Mouse (Mus musculus) hindbrain, embryonic 13.5 days (tissue): Measurements from ENCODE around the gene Lztfl1. TPM values are rescaled to one million over a fixed set of nuclear protein-coding genes. Genes with fewer than 3 reads are reported as not detected.
"Not testable (repeated sequence)": the region's sequence is repeated elsewhere in the genome, so short reads cannot be mapped to it uniquely, and the experiment has no call there.

Experiments
- ATAC-seq: fragments of 200-750 bp; cut with Nextera tagmentation; 2 replicates; pipeline ENCODE4 v1.8.0; 2017; ENCODE audit warnings: moderate TSS enrichment; ENCODE audit not compliant: low FRiP score
- H3K27ac ChIP-seq: fragments of 300-500 bp; sonication (generic); 2 replicates; pipeline ENCODE4 v1.5.1; 2015; ENCODE audit warnings: inconsistent platforms, mild to moderate bottlenecking, moderate library complexity
- H3K27me3 ChIP-seq: fragments of 300-500 bp; sonication (generic); 2 replicates; pipeline ENCODE4 v1.6.1; 2015; ENCODE audit warnings: mild to moderate bottlenecking, inconsistent platforms
- H3K36me3 ChIP-seq: fragments of 300-500 bp; sonication (generic); 2 replicates; pipeline ENCODE4 v1.6.1; 2015; ENCODE audit warnings: mild to moderate bottlenecking, inconsistent platforms
- H3K4me1 ChIP-seq: fragments of 300-500 bp; sonication (generic); replicated peaks from 2 replicates; pipeline ENCODE4 v1.6.1; 2015; ENCODE audit warnings: inconsistent platforms
- H3K4me2 ChIP-seq: fragments of 300-500 bp; sonication (generic); 2 replicates; pipeline ENCODE4 v1.6.1; 2015; ENCODE audit warnings: inconsistent platforms, mild to moderate bottlenecking, moderate library complexity
- H3K4me3 ChIP-seq: fragments of 300-500 bp; sonication (generic); 2 replicates; pipeline ENCODE4 v1.5.1; 2015; ENCODE audit warnings: mild to moderate bottlenecking, inconsistent platforms
- H3K9ac ChIP-seq: fragments of 300-500 bp; sonication (generic); 2 replicates; pipeline ENCODE4 v1.6.1; 2015; ENCODE audit warnings: mild to moderate bottlenecking, inconsistent platforms
- H3K9me3 ChIP-seq: fragments of 300-500 bp; sonication (generic); 2 replicates; pipeline ENCODE4 v1.6.1; 2016; ENCODE audit warnings: inconsistent platforms
- WGBS: fragments of 180-500 bp; shearing (Covaris S2); methylation state at CpG from one replicate; pipeline ENCODE4 v1.1.7; 2015; 5-methylcytosine and 5-hydroxymethylcytosine counted together
- polyA plus RNA-seq: library from polyadenylated mRNA; unstranded; fragments of >200 nt; fragmentation: Nextera tagmentation; extraction: Ambion mirVana; gene quantifications from 2 replicates; pipeline ENCODE4 v1.2.1, GENCODE M21; 2015

Lztfl1 gene
- polyA plus RNA-seq, result 57.2 and 60.3 TPM in 2 replicates

- Histone ChIP-seq H3K4me1 (peaks cover 14% of the 10 kb centered on the region), H3K9me3 (no peaks in the 10 kb centered on the region), H3K4me3 (peak within 1 kb of the TSS; percentile 62), H3K4me2 (peak within 1 kb of the TSS; percentile 74), H3K27ac (peak within 1 kb of the TSS; percentile 69), H3K36me3 (no peaks in the 10 kb centered on the region), H3K27me3 (no peaks in the 10 kb centered on the region), H3K9ac (peak within 1 kb of the TSS; percentile 75)
- peak; percentile 100 for ATAC-seq
- WGBS, result 1% methylated on average over 52 of the region's 55 CpGs
Measured at GRCm38 (mm10) chr9:123717186-123718008, at the start of gene Lztfl1. Gene Lztfl1, minus strand, starts transcription at chr9:123717697.

DNA sequence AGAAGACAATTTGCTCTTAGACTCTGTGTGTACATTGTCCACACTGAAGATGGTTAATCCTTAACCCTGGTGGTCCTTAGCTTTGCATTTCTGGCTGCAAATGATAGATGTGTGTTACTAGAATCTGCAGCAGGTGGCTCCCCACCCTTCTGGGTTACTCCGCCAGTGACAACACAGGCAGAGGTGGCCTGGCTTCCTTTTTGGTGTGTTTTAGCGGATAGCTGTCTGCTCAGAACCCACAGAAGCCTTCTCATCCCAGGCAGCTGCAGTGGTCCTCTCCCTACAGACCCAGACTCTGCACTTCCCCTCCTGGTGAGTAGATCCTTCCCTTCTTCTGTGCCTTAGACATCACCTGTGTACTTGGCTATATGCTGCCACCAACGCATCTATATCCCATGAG is 49.5 kb upstream of the Lztfl1 start:
- H3K27me3 ChIP-seq, result no peaks in the 10 kb centered on the region
- no peak overlapping the region for H3K27ac ChIP-seq
- H3K4me1 ChIP-seq, result no peaks in the 10 kb centered on the region
- ATAC-seq, result no peak
- H3K4me3 ChIP-seq, result no peak overlapping the region
- WGBS, result 83% methylated on average over 3 of the region's 3 CpGs
- no peak overlapping the region for H3K9ac ChIP-seq
- no peak overlapping the region for H3K4me2 ChIP-seq
- H3K36me3 ChIP-seq, result no peaks in the 10 kb centered on the region
- no peaks in the 10 kb centered on the region for H3K9me3 ChIP-seq

DNA sequence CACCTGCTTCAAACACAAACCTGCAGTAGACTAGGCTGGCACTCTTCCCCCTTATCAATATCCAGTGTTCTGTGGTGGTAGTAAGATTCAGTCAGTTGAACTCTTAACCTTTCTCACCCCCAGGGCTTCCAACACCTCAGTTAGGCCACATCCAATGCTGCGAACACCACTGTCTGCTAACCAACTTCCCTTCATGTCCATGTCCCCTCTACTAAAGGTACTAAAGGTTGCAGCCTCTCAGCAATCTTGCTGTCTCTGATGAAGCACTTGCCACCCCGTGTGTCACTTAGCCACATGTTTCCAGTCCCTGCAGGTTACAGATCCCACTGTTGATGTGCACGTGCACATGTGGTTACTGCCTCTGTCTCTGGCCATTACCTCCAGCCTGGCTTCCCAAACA is 46.3 kb upstream of the Lztfl1 start:
- no peak for ATAC-seq
- Histone ChIP-seq H3K9ac (no peak overlapping the region), H3K27ac (no peak overlapping the region), H3K27me3 (no peaks in the 10 kb centered on the region), H3K4me3 (no peak overlapping the region), H3K36me3 (no peaks in the 10 kb centered on the region), H3K4me1 (no peaks in the 10 kb centered on the region), H3K9me3 (no peaks in the 10 kb centered on the region), H3K4me2 (no peak overlapping the region)
- 91% methylated on average over 3 of the region's 3 CpGs for whole genome bisulfite sequencing

GRCm38 (mm10) chr9:123762886-123763285 is 45.4 kb upstream of the Lztfl1 start:
- no peak for ATAC-seq
- H3K4me1 ChIP-seq, result no peaks in the 10 kb centered on the region
- H3K9me3 ChIP-seq, result no peaks in the 10 kb centered on the region
- no peak overlapping the region for H3K27ac ChIP-seq
- H3K4me2 ChIP-seq, result no peak overlapping the region
- H3K36me3 ChIP-seq, result no peaks in the 10 kb centered on the region
- WGBS, result 89% methylated on average over 4 of the region's 4 CpGs
- H3K9ac ChIP-seq, result no peak overlapping the region
- no peaks in the 10 kb centered on the region for H3K27me3 ChIP-seq
- no peak overlapping the region for H3K4me3 ChIP-seq

- Histone ChIP-seq H3K4me2 (no peak overlapping the region), H3K36me3 (no peaks in the 10 kb centered on the region), H3K27ac (no peak overlapping the region), H3K27me3 (no peaks in the 10 kb centered on the region), H3K9me3 (no peaks in the 10 kb centered on the region), H3K9ac (no peak overlapping the region), H3K4me3 (no peak overlapping the region), H3K4me1 (no peaks in the 10 kb centered on the region)
- no peak for ATAC-seq
- 87% methylated on average over 3 of the region's 3 CpGs for WGBS
Measured at GRCm38 (mm10) chr9:123760806-123761205, 43.3 kb upstream of the Lztfl1 start.

- Histone ChIP-seq H3K27me3 (no peaks in the 10 kb centered on the region), H3K27ac (no peak overlapping the region), H3K9me3 (no peaks in the 10 kb centered on the region), H3K9ac (no peak overlapping the region), H3K36me3 (no peaks in the 10 kb centered on the region), H3K4me3 (no peak overlapping the region), H3K4me2 (no peak overlapping the region), H3K4me1 (no peaks in the 10 kb centered on the region)
- ATAC-seq, result no peak
- 86% methylated on average over 4 of the region's 4 CpGs for WGBS
Measured at GRCm38 (mm10) chr9:123758645-123759044, 41.1 kb upstream of the Lztfl1 start.

DNA sequence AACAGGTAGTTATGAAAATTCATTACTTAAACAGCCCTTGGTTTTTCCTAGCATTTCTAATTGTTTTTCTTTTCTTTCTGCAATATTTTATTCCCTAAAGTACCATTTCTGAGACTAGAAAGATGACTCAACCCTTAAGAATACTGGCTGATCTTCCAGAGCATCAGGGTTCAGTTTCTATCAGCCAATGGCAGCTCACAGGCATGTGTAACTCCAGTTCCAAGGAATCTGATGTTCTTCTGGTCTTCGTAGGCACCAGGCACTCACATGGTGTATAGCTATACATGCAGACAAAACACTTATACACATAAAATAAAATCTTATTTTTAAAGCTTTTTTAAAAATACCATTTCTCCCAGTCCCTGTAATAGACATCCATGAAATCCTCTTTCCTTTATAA is 40.7 kb upstream of the Lztfl1 start:
- no peak overlapping the region for H3K9ac ChIP-seq
- no peak overlapping the region for H3K4me3 ChIP-seq
- no peaks in the 10 kb centered on the region for H3K4me1 ChIP-seq
- H3K9me3 ChIP-seq, result no peaks in the 10 kb centered on the region
- H3K4me2 ChIP-seq, result no peak overlapping the region
- 85% methylated on average over 1 of the region's 1 CpGs for WGBS
- no peaks in the 10 kb centered on the region for H3K36me3 ChIP-seq
- H3K27ac ChIP-seq, result no peak overlapping the region
- no peaks in the 10 kb centered on the region for H3K27me3 ChIP-seq
- ATAC-seq, result no peak

DNA sequence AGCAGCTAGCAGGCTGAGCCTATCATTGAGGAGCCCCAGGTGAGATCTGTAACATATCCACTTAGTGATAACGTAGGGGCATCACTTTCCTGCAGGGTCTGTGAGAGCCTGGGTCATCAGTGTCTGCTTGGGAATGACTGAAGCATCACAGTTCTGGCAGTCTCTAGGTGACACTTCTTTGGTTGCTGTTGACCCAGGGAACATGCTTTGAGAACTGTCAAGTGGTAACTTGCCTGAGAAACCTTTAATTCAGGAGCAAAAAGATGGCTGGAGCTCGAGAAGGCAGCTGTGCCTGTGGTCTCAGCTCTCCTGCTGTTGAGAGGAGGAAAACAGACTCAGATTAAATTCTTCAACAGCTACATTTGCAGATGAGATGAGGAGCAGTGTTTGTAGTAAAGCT is 39.8 kb upstream of the Lztfl1 start:
- Histone ChIP-seq H3K27ac (no peak overlapping the region), H3K9ac (no peak overlapping the region), H3K4me1 (no peaks in the 10 kb centered on the region), H3K4me2 (no peak overlapping the region), H3K27me3 (no peaks in the 10 kb centered on the region), H3K36me3 (no peaks in the 10 kb centered on the region), H3K4me3 (no peak overlapping the region), H3K9me3 (no peaks in the 10 kb centered on the region)
- WGBS, result 70% methylated on average over 2 of the region's 2 CpGs
- no peak for ATAC-seq

GRCm38 (mm10) chr9:123756752-123757151 is 39.3 kb upstream of the Lztfl1 start:
- no peak overlapping the region for H3K4me2 ChIP-seq

DNA sequence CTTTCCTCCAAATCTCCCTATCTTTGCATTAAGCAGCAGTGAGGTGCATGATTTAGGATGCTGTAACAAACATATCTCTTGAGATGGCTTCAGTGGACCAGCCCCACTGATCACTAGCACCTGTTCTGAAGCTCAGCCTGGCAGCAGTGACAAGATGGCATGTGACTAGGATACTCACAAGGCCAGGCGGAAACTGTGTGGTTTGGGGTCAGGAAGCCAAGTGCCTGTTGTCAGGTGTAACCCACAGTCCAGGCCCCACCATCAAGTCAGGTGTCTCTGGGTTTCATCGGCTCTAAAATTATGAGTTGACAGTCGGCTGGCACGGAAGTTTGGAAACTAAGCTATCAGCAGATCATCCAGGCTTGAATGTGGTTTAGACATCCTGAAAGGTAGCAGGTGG is 36.8 kb upstream of the Lztfl1 start:
- Histone ChIP-seq H3K27me3 (no peaks in the 10 kb centered on the region), H3K4me3 (no peak overlapping the region), H3K9ac (no peak overlapping the region), H3K36me3 (no peaks in the 10 kb centered on the region), H3K9me3 (no peaks in the 10 kb centered on the region), H3K4me1 (no peaks in the 10 kb centered on the region), H3K4me2 (no peak overlapping the region), H3K27ac (no peak overlapping the region)
- 92% methylated on average over 4 of the region's 4 CpGs for WGBS
- ATAC-seq, result no peak

More at GRCm38 (mm10) chr9:123756752-123757151, 39.3 kb upstream of the Lztfl1 start:
- no peak for ATAC-seq
- 87% methylated on average over 3 of the region's 3 CpGs for WGBS
- Histone ChIP-seq H3K9ac (no peak overlapping the region), H3K36me3 (no peaks in the 10 kb centered on the region), H3K4me1 (no peaks in the 10 kb centered on the region), H3K27ac (no peak overlapping the region), H3K4me3 (no peak overlapping the region), H3K27me3 (no peaks in the 10 kb centered on the region), H3K9me3 (no peaks in the 10 kb centered on the region)

- 86% methylated on average over 8 of the region's 8 CpGs for WGBS
- H3K27ac ChIP-seq, H3K4me1 ChIP-seq, H3K4me2 ChIP-seq, H3K36me3 ChIP-seq, H3K9me3 ChIP-seq, H3K4me3 ChIP-seq, ATAC-seq, H3K27me3 ChIP-seq, H3K9ac ChIP-seq: not testable (repeated sequence)
Measured at GRCm38 (mm10) chr9:123749687-123750086, 32.2 kb upstream of the Lztfl1 start.

GRCm38 (mm10) chr9:123740799-123741198 is 23.3 kb upstream of the Lztfl1 start:
- 83% methylated on average over 4 of the region's 4 CpGs for WGBS
- no peak for ATAC-seq
- H3K9ac ChIP-seq, result no peak overlapping the region
- H3K4me1 ChIP-seq, result no peaks in the 10 kb centered on the region
- H3K4me3 ChIP-seq, result no peak overlapping the region
- H3K36me3 ChIP-seq, result no peaks in the 10 kb centered on the region
- H3K9me3 ChIP-seq, result no peaks in the 10 kb centered on the region
- no peaks in the 10 kb centered on the region for H3K27me3 ChIP-seq
- H3K27ac ChIP-seq, result no peak overlapping the region
- no peak overlapping the region for H3K4me2 ChIP-seq

DNA sequence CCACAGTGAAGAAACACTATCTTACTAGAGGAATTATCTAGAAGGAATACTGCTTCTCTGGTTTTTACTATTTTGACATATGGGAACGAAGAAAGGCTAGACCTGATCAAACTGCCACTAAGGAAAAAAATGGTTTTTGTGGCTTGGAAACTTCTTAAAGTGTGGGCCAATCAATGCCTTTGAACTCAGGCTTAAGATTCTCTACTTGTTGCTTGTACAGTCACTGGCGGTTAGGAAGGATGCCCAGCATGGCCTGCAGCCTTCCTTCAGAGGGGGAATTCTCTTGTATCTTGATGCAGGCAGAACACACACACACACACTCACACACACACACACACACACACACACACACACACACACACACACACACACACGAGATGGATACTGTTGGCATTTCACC is 16.6 kb upstream of the Lztfl1 start:
- Histone ChIP-seq H3K4me1 (no peaks in the 10 kb centered on the region), H3K36me3 (no peaks in the 10 kb centered on the region), H3K4me2 (no peak overlapping the region), H3K27ac (no peak overlapping the region), H3K4me3 (no peak overlapping the region), H3K9me3 (no peaks in the 10 kb centered on the region), H3K27me3 (no peaks in the 10 kb centered on the region), H3K9ac (no peak overlapping the region)
- no peak for ATAC-seq
- 70% methylated on average over 3 of the region's 3 CpGs for WGBS
